Mouse (Mus musculus): Measurements from ENCODE around the gene 4931414P19Rik. TPM values are rescaled to one million over a fixed set of nuclear protein-coding genes. Genes with fewer than 3 reads are reported as not detected.

The 4931414P19Rik gene
- polyA plus RNA-seq (2017; shearing (Covaris generic)): 3.0 TPM

DNA sequence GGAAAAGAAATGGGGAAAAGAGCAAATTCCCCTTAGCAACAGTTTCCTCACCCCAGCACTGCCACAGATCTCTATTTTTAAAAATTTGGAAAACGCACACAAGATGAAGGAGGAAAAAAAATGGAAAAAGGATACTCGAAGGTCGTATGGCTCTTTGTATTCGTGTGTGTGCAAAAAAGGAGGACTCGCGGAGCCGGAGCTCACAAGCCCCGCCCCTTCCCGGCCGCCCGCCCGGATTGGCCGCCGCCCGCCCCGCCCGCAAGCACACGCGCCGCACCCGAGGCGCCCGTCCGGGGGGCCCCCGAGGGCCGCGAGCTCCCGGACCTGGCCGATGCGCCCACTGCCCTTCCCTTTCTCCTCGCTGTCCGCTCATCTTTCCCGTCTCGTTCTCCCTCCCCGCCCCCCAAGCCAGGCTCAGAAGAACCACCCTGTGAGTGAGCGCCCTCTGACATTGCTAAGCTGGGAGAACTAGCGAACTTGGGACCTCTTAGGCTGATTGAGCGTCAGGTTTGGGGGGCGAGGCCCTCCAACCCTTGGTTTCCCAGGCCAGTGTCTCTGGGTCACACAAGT lies at the start of gene 4931414P19Rik:
Gene 4931414P19Rik (minus strand): TSS at position 242 of the 570 bp plus-strand sequence.

DNA sequence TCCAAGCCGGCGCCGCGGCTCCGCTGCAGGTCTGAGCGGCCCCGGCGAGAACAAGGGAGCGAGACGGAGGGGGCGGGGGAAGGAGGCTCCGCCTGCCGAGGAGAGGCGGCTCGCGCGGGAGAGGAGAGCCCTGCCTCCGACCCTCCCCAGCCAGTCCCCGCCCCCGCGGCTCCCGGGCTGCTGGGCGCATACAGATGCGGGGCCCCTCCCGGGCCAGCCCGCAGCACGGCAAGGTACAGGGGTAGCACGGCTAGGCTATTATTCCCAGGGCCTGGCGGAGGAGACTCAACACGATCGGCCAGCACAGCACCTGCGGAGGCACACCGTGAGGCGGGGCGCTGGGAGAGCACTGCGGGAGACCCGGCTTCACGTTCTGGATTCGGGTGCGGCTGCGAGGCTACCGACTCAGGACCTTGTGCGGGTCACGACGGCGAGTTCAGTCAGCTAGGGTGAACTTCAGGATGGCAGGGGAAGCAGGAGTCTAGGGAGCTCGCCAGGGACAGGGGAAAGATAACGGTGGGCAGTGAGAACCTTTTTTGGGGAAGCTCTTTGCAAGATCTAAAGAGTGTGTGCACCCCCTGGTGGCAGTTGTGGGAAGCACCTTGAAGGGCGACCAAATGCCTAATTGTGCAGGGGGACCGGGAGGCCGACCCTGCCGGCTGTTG lies 35.6 kb upstream of the 4931414P19Rik start, which contains the start of gene Cdh24:
Gene Cdh24 (minus strand): TSS at position 60 of the 665 bp plus-strand sequence.

DNA sequence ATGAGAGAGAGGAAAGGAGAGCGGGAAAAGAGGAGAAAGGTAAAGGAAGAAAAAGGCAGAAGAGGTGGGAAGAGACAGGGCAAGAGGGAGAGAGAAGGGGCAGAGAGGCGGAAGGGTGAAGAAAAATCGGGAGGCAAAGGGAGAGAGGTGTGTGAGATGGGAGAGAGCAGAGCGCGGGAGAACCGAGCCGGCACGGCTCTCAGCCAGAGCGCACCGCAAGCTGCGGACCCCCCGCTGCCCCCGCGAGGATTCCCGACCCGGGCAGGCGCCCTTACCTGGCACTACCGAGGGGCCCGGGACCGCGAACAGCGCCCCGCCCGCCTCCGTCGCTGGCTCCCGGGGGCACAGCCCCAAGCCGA lies 35.1 kb upstream of the 4931414P19Rik start, which contains the start of gene Gm17606:
Gene Gm17606 (plus strand): TSS at position 7 of the 359 bp plus-strand sequence.

DNA sequence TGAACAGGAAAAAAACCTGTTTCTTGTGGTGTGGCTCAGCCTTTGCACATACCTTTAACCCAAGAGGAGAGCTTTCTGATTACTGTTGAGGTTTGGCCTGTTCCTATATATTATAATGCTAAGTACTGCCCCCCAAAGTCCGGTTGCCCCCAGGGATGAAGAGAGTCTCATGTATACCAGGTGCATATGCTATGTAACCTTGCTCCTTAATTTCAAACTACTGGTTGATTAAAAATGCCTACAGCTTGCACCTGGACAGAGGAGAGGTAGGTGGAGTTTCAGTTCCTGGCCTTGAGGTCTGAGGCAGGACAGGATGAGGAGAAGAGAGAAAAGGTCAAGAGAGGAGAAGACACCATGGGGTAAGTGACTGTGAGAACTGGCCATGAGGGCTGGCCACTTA lies 15.3 kb upstream of the 4931414P19Rik start, which contains the start of gene Psmb11:
Gene Psmb11 (plus strand): TSS at position 301 of the 400 bp plus-strand sequence.

DNA sequence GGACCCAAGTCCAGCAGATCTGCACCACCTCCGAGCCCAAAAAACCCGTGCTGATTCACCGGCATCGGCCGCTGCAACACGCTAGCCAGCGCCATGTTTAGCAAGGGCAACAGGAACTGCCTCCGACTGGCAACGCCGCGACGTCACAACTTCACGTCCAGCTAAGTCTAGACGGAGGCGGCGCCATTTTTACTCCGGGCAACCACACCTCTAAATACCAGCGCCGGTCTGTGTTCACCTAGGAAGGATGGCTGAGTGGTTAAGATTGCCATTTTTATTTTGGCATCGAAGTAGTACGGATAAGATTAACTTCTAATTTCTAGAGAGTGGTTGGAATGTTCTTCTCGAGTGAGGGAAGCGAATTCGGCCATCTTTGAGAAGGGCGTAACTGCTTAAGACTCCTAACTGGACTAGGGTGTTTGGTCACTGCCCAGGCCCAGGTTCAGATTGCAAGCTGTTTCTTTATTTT lies 12.1 kb upstream of the 4931414P19Rik start, which contains the start of gene Psmb5:
Gene Psmb5 (minus strand): TSS at position 126 of the 469 bp plus-strand sequence.

DNA sequence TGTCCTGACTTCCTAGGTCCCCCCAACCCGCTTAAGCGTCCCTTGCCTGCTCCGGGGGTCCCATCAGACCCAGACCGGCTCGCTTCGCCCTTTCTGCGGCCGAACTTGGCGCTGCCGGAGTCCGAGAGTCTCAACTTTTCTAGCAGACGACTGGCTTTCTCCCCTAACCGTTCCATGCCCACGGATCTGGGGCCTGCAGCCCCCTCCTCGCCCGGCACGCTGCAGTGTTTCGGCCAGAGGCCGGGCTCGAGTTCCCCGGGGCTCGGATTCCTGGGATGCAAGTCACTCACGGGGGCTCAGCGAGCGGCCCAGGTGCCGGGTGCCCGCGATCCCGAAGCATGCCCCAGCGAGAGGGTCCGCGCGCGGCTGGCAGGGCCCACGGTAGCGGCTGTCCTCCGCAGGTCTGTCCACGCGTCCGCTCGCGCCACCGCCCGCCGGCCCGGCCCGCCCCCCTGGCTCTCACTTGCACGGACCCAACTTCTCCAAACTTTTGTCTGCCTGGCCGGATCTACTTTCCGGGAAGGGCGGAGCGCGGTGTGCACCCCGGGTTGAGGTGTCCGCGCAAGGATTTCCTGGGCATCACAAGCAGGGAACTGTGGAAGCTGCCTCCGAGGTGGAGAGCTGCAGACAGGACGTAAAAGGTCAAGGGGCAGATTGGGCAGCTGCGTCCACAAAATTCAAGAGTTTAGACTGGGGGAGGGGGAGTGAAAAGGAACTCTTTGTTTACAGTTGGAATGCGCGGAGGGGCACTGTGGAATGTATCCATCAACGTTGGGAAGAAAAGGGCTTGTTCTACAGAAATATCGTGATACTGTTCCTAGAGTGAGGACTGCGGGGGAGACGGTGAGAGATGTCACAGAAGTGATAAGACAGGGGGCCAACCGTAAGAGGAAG lies 28.5 kb downstream of the 4931414P19Rik start, which contains the start of gene Ajuba:
Gene Ajuba (minus strand): TSS at position 470 of the 894 bp plus-strand sequence.

DNA sequence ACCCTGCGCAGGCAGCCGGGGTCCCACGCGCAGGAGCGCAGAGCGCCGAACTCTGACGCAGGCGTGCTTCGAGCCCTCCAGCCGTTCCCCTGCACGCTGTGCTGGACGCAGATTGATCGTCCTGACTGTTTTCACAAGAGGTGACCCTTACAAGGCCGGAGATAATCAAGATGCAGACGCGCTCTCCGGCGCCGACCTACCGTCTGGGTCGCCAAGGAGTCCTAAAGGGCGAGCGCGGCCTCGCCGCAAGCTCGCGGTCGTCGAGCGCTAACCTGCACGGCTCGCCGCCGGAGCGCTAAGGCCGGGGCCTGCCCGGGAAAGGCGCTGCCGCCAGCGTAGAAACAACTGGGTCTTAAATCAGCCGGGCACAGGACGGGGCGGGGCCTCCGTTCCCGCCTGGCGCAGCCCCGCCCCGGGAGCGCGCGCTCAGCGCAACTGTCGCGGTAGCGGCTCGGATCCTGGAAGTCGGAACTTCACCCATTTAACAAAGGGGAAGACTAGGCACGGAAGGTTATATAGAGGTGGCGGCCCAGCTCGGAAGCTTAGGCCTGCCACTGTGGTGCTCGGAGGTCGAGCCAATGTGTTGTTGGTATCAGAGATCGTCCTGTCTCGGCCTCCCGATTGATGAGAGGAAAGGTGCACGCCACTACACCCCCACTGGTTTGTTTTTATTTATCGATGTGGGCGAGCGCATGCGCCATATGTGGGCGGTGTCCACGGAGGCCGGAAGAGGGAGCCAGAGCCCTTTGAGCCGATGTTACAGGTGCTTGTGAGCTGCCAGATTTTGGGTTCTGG lies 51.6 kb downstream of the 4931414P19Rik start, which contains the start of gene Haus4:
Gene Haus4 (minus strand): TSS at position 642 of the 795 bp plus-strand sequence.

Other genes starting within 250 kb of the 4931414P19Rik start
- 77.8 TPM for gene Oxa1l, start 245.2 kb downstream of the 4931414P19Rik start, polyA plus RNA-seq (2017; shearing (Covaris generic))
- 1.5 TPM for gene Slc7a7, start 188.2 kb downstream of the 4931414P19Rik start, polyA plus RNA-seq (2017; shearing (Covaris generic))
- 292 TPM for gene Mrpl52, start 179.1 kb downstream of the 4931414P19Rik start, polyA plus RNA-seq (2017; shearing (Covaris generic))
- 1.5 TPM for gene Mmp14, start 174.4 kb downstream of the 4931414P19Rik start, polyA plus RNA-seq (2017; shearing (Covaris generic))
- gene Lrp10, start 141.9 kb downstream of the 4931414P19Rik start, polyA plus RNA-seq (2017; shearing (Covaris generic)): 38.7 TPM
- gene Rem2, start 129.9 kb downstream of the 4931414P19Rik start, polyA plus RNA-seq (2017; shearing (Covaris generic)): 0.61 TPM
- 49.7 TPM for gene Prmt5, start 88.5 kb downstream of the 4931414P19Rik start, polyA plus RNA-seq (2017; shearing (Covaris generic))
- gene Haus4, start 51.4 kb downstream of the 4931414P19Rik start, polyA plus RNA-seq (2017; shearing (Covaris generic)): 22.4 TPM
- 0.16 TPM for gene Ajuba, start 28.4 kb downstream of the 4931414P19Rik start, polyA plus RNA-seq (2017; shearing (Covaris generic))
- 280 TPM for gene Psmb5, start 12.0 kb upstream of the 4931414P19Rik start, polyA plus RNA-seq (2017; shearing (Covaris generic))
- gene Psmb11, start 15.4 kb upstream of the 4931414P19Rik start, polyA plus RNA-seq (2017; shearing (Covaris generic)): 0.06 TPM
- not detected for gene Gm17606, start 35.0 kb upstream of the 4931414P19Rik start, polyA plus RNA-seq (2017; shearing (Covaris generic))
- 0.46 TPM for gene Cdh24, start 35.4 kb upstream of the 4931414P19Rik start, polyA plus RNA-seq (2017; shearing (Covaris generic))
- gene 1700123O20Rik, start 80.2 kb upstream of the 4931414P19Rik start, polyA plus RNA-seq (2017; shearing (Covaris generic)): 93.8 TPM
- gene Acin1, start 80.9 kb upstream of the 4931414P19Rik start, polyA plus RNA-seq (2017; shearing (Covaris generic)): 123 TPM
- gene Gm29776, start 92.8 kb upstream of the 4931414P19Rik start, polyA plus RNA-seq (2017; shearing (Covaris generic)): 0.38 TPM
- not detected for gene Cebpe, start 106.2 kb upstream of the 4931414P19Rik start, polyA plus RNA-seq (2017; shearing (Covaris generic))
- 0.24 TPM for gene Slc7a8, start 176.0 kb upstream of the 4931414P19Rik start, polyA plus RNA-seq (2017; shearing (Covaris generic))
- not detected for gene Rnf212b, start 208.1 kb upstream of the 4931414P19Rik start, polyA plus RNA-seq (2017; shearing (Covaris generic))